Mouse (Mus musculus): Measurements from ENCODE around the gene Rnf225. TPM values are rescaled to one million over a fixed set of nuclear protein-coding genes. Genes with fewer than 3 reads are reported as not detected.

Gene Rnf225
- polyA plus RNA-seq, 1 experiment from 2014 or later = 0.45 TPM

Other genes starting within 250 kb of the Rnf225 start
- gene Vmn2r55, start 242.4 kb upstream of the Rnf225 start, polyA plus RNA-seq (2014; fragmentation: Nextera tagmentation; extraction: Ambion mirVana) = not detected in 2 replicates
- gene Vmn2r56, start 192.4 kb upstream of the Rnf225 start, polyA plus RNA-seq (2014; fragmentation: Nextera tagmentation; extraction: Ambion mirVana) = not detected in 2 replicates
- 7.6 and 8.4 TPM in 2 replicates for gene Zscan18, start 123.8 kb upstream of the Rnf225 start, polyA plus RNA-seq (2014; fragmentation: Nextera tagmentation; extraction: Ambion mirVana)
- gene Zfp329, start 108.6 kb upstream of the Rnf225 start, polyA plus RNA-seq (2014; fragmentation: Nextera tagmentation; extraction: Ambion mirVana) = 15.1 and 16.2 TPM in 2 replicates
- 28.7 and 29.5 TPM in 2 replicates for gene Zfp110, start 92.7 kb upstream of the Rnf225 start, polyA plus RNA-seq (2014; fragmentation: Nextera tagmentation; extraction: Ambion mirVana)
- gene Zfp128, start 46.2 kb upstream of the Rnf225 start, polyA plus RNA-seq (2014; fragmentation: Nextera tagmentation; extraction: Ambion mirVana) = 4.4 and 4.8 TPM in 2 replicates
- gene Zscan22, start 29.6 kb upstream of the Rnf225 start, polyA plus RNA-seq (2014; fragmentation: Nextera tagmentation; extraction: Ambion mirVana) = 17.4 and 21.6 TPM in 2 replicates
- 1,510 and 1,578 TPM in 2 replicates for gene Rps5, start 5.1 kb upstream of the Rnf225 start, polyA plus RNA-seq (2014; fragmentation: Nextera tagmentation; extraction: Ambion mirVana)
- 7.4 and 8.3 TPM in 2 replicates for gene Zfp324, start 38.4 kb downstream of the Rnf225 start, polyA plus RNA-seq (2014; fragmentation: Nextera tagmentation; extraction: Ambion mirVana)
- 5.4 and 6.5 TPM in 2 replicates for gene Zfp446, start 50.4 kb downstream of the Rnf225 start, polyA plus RNA-seq (2014; fragmentation: Nextera tagmentation; extraction: Ambion mirVana)
- gene Slc27a5, start 70.8 kb downstream of the Rnf225 start, polyA plus RNA-seq (2014; fragmentation: Nextera tagmentation; extraction: Ambion mirVana) = 0.38 TPM in 1 of 2 replicates, not detected in the other
- 390 and 414 TPM in 2 replicates for gene Trim28, start 71.7 kb downstream of the Rnf225 start, polyA plus RNA-seq (2014; fragmentation: Nextera tagmentation; extraction: Ambion mirVana)
- 23.7 and 26.9 TPM in 2 replicates for gene Zbtb45, start 82.6 kb downstream of the Rnf225 start, polyA plus RNA-seq (2014; fragmentation: Nextera tagmentation; extraction: Ambion mirVana)
- gene Chmp2a, start 107.4 kb downstream of the Rnf225 start, polyA plus RNA-seq (2014; fragmentation: Nextera tagmentation; extraction: Ambion mirVana) = 157 and 161 TPM in 2 replicates
- gene Ube2m, start 110.9 kb downstream of the Rnf225 start, polyA plus RNA-seq (2014; fragmentation: Nextera tagmentation; extraction: Ambion mirVana) = 72.7 and 124 TPM in 2 replicates
- gene Mzf1, start 127.3 kb downstream of the Rnf225 start, polyA plus RNA-seq (2014; fragmentation: Nextera tagmentation; extraction: Ambion mirVana) = 2.5 and 2.7 TPM in 2 replicates
- gene Vmn1r85, start 167.8 kb downstream of the Rnf225 start, polyA plus RNA-seq (2014; fragmentation: Nextera tagmentation; extraction: Ambion mirVana) = not detected in 2 replicates
- gene Vmn1r86, start 192.5 kb downstream of the Rnf225 start, polyA plus RNA-seq (2014; fragmentation: Nextera tagmentation; extraction: Ambion mirVana) = not detected in 2 replicates
- not detected in 2 replicates for gene Vmn1r87, start 212.7 kb downstream of the Rnf225 start, polyA plus RNA-seq (2014; fragmentation: Nextera tagmentation; extraction: Ambion mirVana)
- gene Vmn1r88, start 232.2 kb downstream of the Rnf225 start, polyA plus RNA-seq (2014; fragmentation: Nextera tagmentation; extraction: Ambion mirVana) = 0.03 TPM in 1 of 2 replicates, not detected in the other

Data from intestine, embryonic 14.5 days (tissue).